Mouse (Mus musculus) myocyte (in vitro differentiated cells): Measurements from ENCODE around the gene Fkbp14.

ENCODE experiments used
- CEBPB ChIP-seq: IDR thresholded peaks from 2 replicates; pipeline ENCODE4 v1.6.1; 2011; ENCODE audit warnings: mild to moderate bottlenecking, moderate library complexity; ENCODE audit not compliant: poor library complexity, insufficient read depth, severe bottlenecking
- E2F4 ChIP-seq: IDR thresholded peaks from one replicate; pipeline ENCODE4 v1.6.1; 2011; ENCODE audit warnings: mild to moderate bottlenecking, control low read depth, moderate library complexity; ENCODE audit not compliant: insufficient read depth
- MAX ChIP-seq: IDR thresholded peaks from one replicate; pipeline ENCODE4 v1.6.1; 2011; ENCODE audit warnings: low read depth, mild to moderate bottlenecking, control low read depth
- MYOD1 ChIP-seq, 3 experiments: IDR thresholded peaks; one replicate each; pipeline ENCODE4 v1.6.1; 2011; ENCODE audit warnings: control low read depth in 2 of 3, low read depth in 2 of 3, mild to moderate bottlenecking in 2 of 3, moderate library complexity in 1 of 3; ENCODE audit not compliant: insufficient read length in 2 of 3, control insufficient read depth in 1 of 3
- MYOG ChIP-seq, 3 experiments: IDR thresholded peaks; one replicate each; pipeline ENCODE4 v1.6.1; 2011; ENCODE audit warnings: control low read depth in 2 of 3, low read depth in 2 of 3, mild to moderate bottlenecking in 2 of 3; ENCODE audit not compliant: insufficient read length in 2 of 3, control insufficient read depth in 1 of 3, insufficient read depth in 1 of 3
- POLR2A ChIP-seq: IDR thresholded peaks from one replicate; pipeline ENCODE4 v1.6.1; 2011; ENCODE audit warnings: low read depth, mild to moderate bottlenecking, control low read depth, moderate library complexity; ENCODE audit not compliant: insufficient read length
- POLR2AphosphoS2 ChIP-seq: IDR thresholded peaks from one replicate; pipeline ENCODE4 v1.6.1; 2011; ENCODE audit warnings: low read depth, control low read depth; ENCODE audit not compliant: insufficient read length
- REST ChIP-seq: IDR thresholded peaks from one replicate; pipeline ENCODE4 v1.6.1; 2011; ENCODE audit warnings: mild to moderate bottlenecking, control low read depth, moderate library complexity; ENCODE audit not compliant: insufficient read depth, insufficient read length
- TCF12 ChIP-seq: IDR thresholded peaks from one replicate; pipeline ENCODE4 v1.6.1; 2011; ENCODE audit warnings: mild to moderate bottlenecking, control low read depth; ENCODE audit not compliant: poor library complexity, insufficient read depth, severe bottlenecking
- USF1 ChIP-seq: IDR thresholded peaks from one replicate; pipeline ENCODE4 v1.6.1; 2011; ENCODE audit warnings: low read depth, mild to moderate bottlenecking, control low read depth, moderate library complexity

GRCm38 (mm10) chr6:54565012-54565411 is 32.1 kb downstream of the Fkbp14 start:
- no peak for TF ChIP-seq CEBPB
- TF ChIP-seq E2F4: no peak
- no peak for TF ChIP-seq POLR2A
- TF ChIP-seq USF1: no peak
- no peak for TF ChIP-seq POLR2AphosphoS2
- TF ChIP-seq TCF12: no peak
- TF ChIP-seq MYOD1 (IDR thresholded peaks at IDR 0.05; ENCODE audit: control insufficient read depth in 1 of 3, insufficient read length in 2 of 3, low read depth in 2 of 3): peak in 2 of 3 experiments; percentile 28 to 39
- peak in 1 of 3 experiments; percentile 67 for TF ChIP-seq MYOG (IDR thresholded peaks at IDR 0.05; ENCODE audit: control insufficient read depth in 1 of 3, insufficient read depth in 1 of 3, insufficient read length in 2 of 3, low read depth in 2 of 3)
- TF ChIP-seq MAX: no peak
- TF ChIP-seq REST: no peak
